Mouse (Mus musculus) CH12.LX (cell line): Measurements from ENCODE around the gene Atp6ap1. TPM values are rescaled to one million over a fixed set of nuclear protein-coding genes. Genes with fewer than 3 reads are reported as not detected.

Source experiments
- DNase-seq: peaks from one replicate; pipeline ENCODE4 v3.0.0-alpha.2; 2013; ENCODE audit errors: extremely low read depth
- H3K27ac ChIP-seq: 2 replicates; pipeline ENCODE4 v1.5.1; 2012; ENCODE audit warnings: low read depth, mild to moderate bottlenecking, control low read depth, moderate library complexity; ENCODE audit not compliant: insufficient read depth
- H3K27me3 ChIP-seq: replicated peaks from 2 replicates; pipeline ENCODE3; 2012; ENCODE audit warnings: inconsistent platforms
- H3K36me3 ChIP-seq, 2 experiments: replicated peaks in 1 of 2; 2 replicates each; pipeline versions ENCODE3 to v1.6.1; 2012; ENCODE audit warnings: inconsistent platforms in 1 of 2, low read length in 1 of 2, mild to moderate bottlenecking in 1 of 2, mixed read lengths in 1 of 2, moderate library complexity in 1 of 2; ENCODE audit not compliant: control insufficient read depth in 1 of 2, insufficient read depth in 1 of 2
- H3K4me1 ChIP-seq, 2 experiments: 2 replicates each; pipeline ENCODE4 v1.6.1; 2012; ENCODE audit warnings: inconsistent platforms in 1 of 2, moderate library complexity in 1 of 2; ENCODE audit not compliant: insufficient read depth in 2 of 2, control insufficient read depth in 1 of 2
- H3K4me2 ChIP-seq: 2 replicates; pipeline ENCODE4 v1.6.1; 2012; ENCODE audit warnings: low read depth, mild to moderate bottlenecking, control low read depth; ENCODE audit not compliant: poor library complexity, insufficient read depth, severe bottlenecking
- H3K4me3 ChIP-seq, 3 experiments: fragments of 150-350 bp in 1 of 3; sonication (generic) in 1 of 3; replicated peaks in 1 of 3; 2 replicates each; pipeline versions ENCODE3 to v1.5.1; 2011 to 2012; ENCODE audit warnings: low read depth in 2 of 3, low read length in 2 of 3, mild to moderate bottlenecking in 2 of 3, moderate library complexity in 2 of 3, control low read depth in 1 of 3, improper control_type of control experiment in 1 of 3, inconsistent platforms in 1 of 3, mixed read lengths in 1 of 3; ENCODE audit not compliant: poor library complexity in 1 of 3
- H3K79me2 ChIP-seq: replicated peaks from 2 replicates; pipeline ENCODE4 v1.6.1; 2012; ENCODE audit warnings: mild to moderate bottlenecking, moderate library complexity; ENCODE audit not compliant: control insufficient read depth, poor library complexity, insufficient read depth, severe bottlenecking; ENCODE audit errors: extremely low read depth
- H3K9ac ChIP-seq: 2 replicates; pipeline ENCODE4 v1.6.1; 2012; ENCODE audit warnings: low read depth, mild to moderate bottlenecking, control low read depth, moderate library complexity; ENCODE audit not compliant: insufficient read depth
- H3K9me3 ChIP-seq: replicated peaks from 2 replicates; pipeline ENCODE3; 2012; ENCODE audit warnings: low read length, inconsistent platforms, mixed read lengths
- BHLHE40 ChIP-seq: IDR thresholded peaks from 2 replicates; pipeline ENCODE4 v1.6.1; 2011; ENCODE audit warnings: mild to moderate bottlenecking, low read depth, low read length, improper control_type of control experiment
- CHD1 ChIP-seq: IDR thresholded peaks from 2 replicates; pipeline ENCODE4 v1.6.1; 2012; ENCODE audit warnings: low read depth, low read length, improper control_type of control experiment, inconsistent platforms
- E2F4 ChIP-seq: IDR thresholded peaks from 2 replicates; pipeline ENCODE4 v1.6.1; 2011; ENCODE audit warnings: low read depth, low read length, improper control_type of control experiment; ENCODE audit not compliant: insufficient replicate concordance
- ELF1 ChIP-seq: IDR thresholded peaks from 2 replicates; pipeline ENCODE4 v1.6.1; 2014; ENCODE audit warnings: low read depth, mild to moderate bottlenecking, inconsistent platforms, low read length, improper control_type of control experiment
- EP300 ChIP-seq: IDR thresholded peaks from 2 replicates; pipeline ENCODE4 v1.6.1; 2011; ENCODE audit warnings: low read length, improper control_type of control experiment
- ETS1 ChIP-seq: conservative IDR thresholded peaks from 2 replicates; pipeline ENCODE4 v1.6.1; 2012; ENCODE audit warnings: low read depth, mild to moderate bottlenecking, inconsistent platforms, low read length, improper control_type of control experiment, moderate library complexity
- GABPA ChIP-seq: IDR thresholded peaks from 2 replicates; pipeline ENCODE4 v1.6.1; 2012; ENCODE audit warnings: low read depth, low read length, improper control_type of control experiment, inconsistent platforms; ENCODE audit not compliant: insufficient replicate concordance
- HCFC1 ChIP-seq: IDR thresholded peaks from 2 replicates; pipeline ENCODE4 v1.6.1; 2012; ENCODE audit warnings: low read depth, mild to moderate bottlenecking, inconsistent platforms, low read length, improper control_type of control experiment
- IRF4 ChIP-seq: IDR thresholded peaks from 2 replicates; pipeline ENCODE4 v1.6.1; 2014; ENCODE audit warnings: low read depth, mild to moderate bottlenecking, inconsistent platforms, low read length, improper control_type of control experiment
- JUN ChIP-seq: IDR thresholded peaks from 2 replicates; pipeline ENCODE4 v1.6.1; 2011; ENCODE audit warnings: low read depth, mild to moderate bottlenecking, low read length, improper control_type of control experiment, moderate library complexity; ENCODE audit not compliant: insufficient read depth
- JUND ChIP-seq: conservative IDR thresholded peaks from 2 replicates; pipeline ENCODE4 v1.6.1; 2011; ENCODE audit warnings: low read depth, low read length, improper control_type of control experiment
- MAZ ChIP-seq: IDR thresholded peaks from 2 replicates; pipeline ENCODE4 v1.6.1; 2012; ENCODE audit warnings: low read depth, mild to moderate bottlenecking, inconsistent platforms, low read length, improper control_type of control experiment, moderate library complexity
- MXI1 ChIP-seq: IDR thresholded peaks from 2 replicates; pipeline ENCODE4 v1.6.1; 2011; ENCODE audit warnings: mild to moderate bottlenecking, low read depth, low read length, improper control_type of control experiment
- MYC ChIP-seq: IDR thresholded peaks from 2 replicates; pipeline ENCODE4 v1.6.1; 2011; ENCODE audit warnings: low read depth, mild to moderate bottlenecking, improper control_type of control experiment, low read length
- NELFE ChIP-seq: IDR thresholded peaks from 2 replicates; pipeline ENCODE4 v1.6.1; 2011; ENCODE audit warnings: low read depth, low read length, improper control_type of control experiment
- NRF1 ChIP-seq: IDR thresholded peaks from 2 replicates; pipeline ENCODE4 v1.6.1; 2014; ENCODE audit warnings: low read depth, mild to moderate bottlenecking, inconsistent platforms, low read length, improper control_type of control experiment, moderate library complexity
- POLR2A ChIP-seq: IDR thresholded peaks from 2 replicates; pipeline ENCODE4 v1.6.1; 2011; ENCODE audit warnings: low read depth, mild to moderate bottlenecking, improper control_type of control experiment, low read length
- POLR2AphosphoS2 ChIP-seq: IDR thresholded peaks from 2 replicates; pipeline ENCODE4 v1.6.1; 2011; ENCODE audit warnings: low read depth, low read length, improper control_type of control experiment
- RAD21 ChIP-seq: IDR thresholded peaks from 2 replicates; pipeline ENCODE4 v1.6.1; 2011; ENCODE audit warnings: low read depth, mild to moderate bottlenecking, low read length, improper control_type of control experiment, moderate library complexity
- RCOR1 ChIP-seq: conservative IDR thresholded peaks from 2 replicates; pipeline ENCODE4 v1.6.1; 2012; ENCODE audit warnings: low read depth, mild to moderate bottlenecking, inconsistent platforms, low read length, improper control_type of control experiment
- SIN3A ChIP-seq: IDR thresholded peaks from 2 replicates; pipeline ENCODE4 v1.6.1; 2012; ENCODE audit warnings: low read length, improper control_type of control experiment, inconsistent platforms
- TBP ChIP-seq: conservative IDR thresholded peaks from 2 replicates; pipeline ENCODE4 v1.6.1; 2011; ENCODE audit warnings: low read depth, low read length, improper control_type of control experiment
- TCF12 ChIP-seq: IDR thresholded peaks from 2 replicates; pipeline ENCODE4 v1.6.1; 2014; ENCODE audit warnings: low read depth, mild to moderate bottlenecking, inconsistent platforms, low read length, improper control_type of control experiment
- ZC3H11A ChIP-seq: IDR thresholded peaks from 2 replicates; pipeline ENCODE4 v1.6.1; 2012; ENCODE audit warnings: low read depth, mild to moderate bottlenecking, inconsistent platforms, low read length, improper control_type of control experiment
- ZMIZ1 ChIP-seq: IDR thresholded peaks from 2 replicates; pipeline ENCODE4 v1.6.1; 2012; ENCODE audit warnings: low read depth, mild to moderate bottlenecking, inconsistent platforms, low read length, improper control_type of control experiment
- ZNF384 ChIP-seq: IDR thresholded peaks from 2 replicates; pipeline ENCODE4 v1.6.1; 2012; ENCODE audit warnings: low read depth, low read length, improper control_type of control experiment, inconsistent platforms
- dilution Hi-C: fragments of 300-500 bp; cut with MboI; formaldehyde crosslinking; loops from 2 replicates; pipeline ENCODE4 v1.14.3; 2020; ENCODE audit warnings: low sequenced_read_pairs; ENCODE audit not compliant: extremely low pct_unique_long_range_greater_than_20kb, extremely low pct_ligation_motif_present
- in situ Hi-C: fragments of 300-500 bp; cut with MboI; formaldehyde crosslinking; loops from 3 replicates; pipeline ENCODE4 v1.14.3; 2019; ENCODE audit warnings: low sequenced_read_pairs, low pct_ligation_motif_present, low pct_unique_long_range_greater_than_20kb, mixed read lengths
- polyA plus RNA-seq: library from polyadenylated mRNA; unstranded; fragments of >175 nt; gene quantifications from 2 replicates; pipeline ENCODE4 v1.2.1, GENCODE M21; 2012; ENCODE audit warnings: low read depth; ENCODE audit not compliant: insufficient read length
- total RNA-seq, 2 experiments: library from RNA; depleted of rRNA; stranded (reverse); fragments of 300-350 nt in 1 of 2; fragments of >200 nt in 1 of 2; gene quantifications; 2 replicates each; pipeline ENCODE4 v1.2.3; 2012 to 2014

Gene Atp6ap1
- total and polyA plus RNA-seq, 3 experiments, result 53.3 to 66.4 (median 53.8) TPM

- DNase-seq, result no peak
- H3K4me2 ChIP-seq, result no peak overlapping the region
- no peak for TF ChIP-seq SIN3A
- TF ChIP-seq TCF12, result no peak
- no peak for TF ChIP-seq ZMIZ1
- no peak for TF ChIP-seq HCFC1
- no peak for TF ChIP-seq POLR2A
- no peak for TF ChIP-seq ZC3H11A
- TF ChIP-seq EP300, result no peak
- no peak for TF ChIP-seq TBP
- TF ChIP-seq RCOR1, result no peak
- no peak for TF ChIP-seq NRF1
- TF ChIP-seq IRF4, result no peak
- TF ChIP-seq ZNF384, result no peak
- TF ChIP-seq E2F4, result no peak
- TF ChIP-seq JUN, result no peak
- no peak for TF ChIP-seq NELFE
- TF ChIP-seq GABPA, result no peak
- TF ChIP-seq CHD1, result no peak
- TF ChIP-seq BHLHE40, result no peak
- H3K27ac ChIP-seq, result no peak overlapping the region
- dilution Hi-C loops, result no loop called here
- no peaks in the 10 kb centered on the region; the same call in 1 of the 2 replicates for H3K79me2 ChIP-seq
- peaks cover 0 to 28% of the 10 kb centered on the region in 2 experiments for H3K36me3 ChIP-seq
- no peak overlapping the region for H3K9ac ChIP-seq
- no peaks in the 10 kb centered on the region for H3K9me3 ChIP-seq
- in situ Hi-C loops, result no loop called here
- peaks cover 9 to 26% of the 10 kb centered on the region in 2 experiments; a peak in 2 of 4 replicates for H3K4me1 ChIP-seq
- H3K4me3 ChIP-seq, result no peak overlapping the region
- H3K27me3 ChIP-seq, result no peaks in the 10 kb centered on the region
Observed at GRCm38 (mm10) chrX:74330166-74330930, 33.5 kb downstream of the Atp6ap1 start.

DNA sequence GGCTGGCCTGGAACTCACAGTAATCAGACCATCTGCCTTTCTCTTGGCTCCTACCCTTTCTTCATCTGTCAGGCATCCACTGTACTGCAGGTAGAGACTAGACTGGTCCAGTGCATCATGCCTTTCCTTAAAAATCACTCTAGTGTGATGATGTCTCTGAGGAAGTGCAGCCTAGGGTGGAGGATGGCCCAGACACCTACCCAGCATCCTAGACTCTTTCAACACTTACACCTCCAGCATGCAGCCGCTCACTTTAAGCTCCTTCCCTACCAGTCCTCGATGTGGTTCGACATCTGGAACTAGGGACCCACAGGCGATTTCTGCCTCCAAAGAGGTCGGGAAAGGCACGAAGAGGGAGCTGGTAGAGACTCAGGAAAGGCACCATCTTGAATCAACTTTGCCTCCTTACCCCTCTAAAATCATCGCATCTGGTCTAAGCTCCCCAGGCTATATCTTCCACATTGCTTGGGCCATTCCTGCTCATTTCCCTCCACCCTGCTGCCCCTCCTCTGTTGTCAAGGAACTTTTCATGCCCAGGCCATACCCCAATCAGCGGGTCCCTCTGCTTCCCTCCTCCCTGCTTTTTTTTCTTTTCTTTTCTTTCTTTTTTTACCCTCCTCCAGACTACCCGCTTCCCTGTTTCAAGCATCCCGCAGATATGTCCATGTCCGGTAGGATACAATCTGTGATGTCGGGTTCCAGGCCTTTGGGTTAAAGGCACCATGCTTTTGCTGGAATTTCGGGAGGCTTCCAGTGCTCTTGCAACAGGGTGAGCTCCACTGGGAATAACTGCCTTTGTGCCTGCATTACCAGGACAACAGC, 56.0 kb downstream of the Atp6ap1 start:
- no peak for DNase-seq
- TF ChIP-seq NRF1 (no peak), TCF12 (no peak), RAD21 (no peak), RCOR1 (no peak), JUND (no peak), MAZ (no peak), POLR2AphosphoS2 (no peak), MYC (no peak), MXI1 (no peak), NELFE (no peak), E2F4 (no peak), ETS1 (no peak), ELF1 (no peak)
- 0 out of 2 replicates have a peak overlapping the region, but pooled peaks have one; percentile 27 for H3K27ac ChIP-seq
- H3K27me3 ChIP-seq, result no peaks in the 10 kb centered on the region
- H3K4me2 ChIP-seq, result peak overlapping the region; percentile 44
- peak overlapping the region; percentile 61 to 88 (median 68) for H3K4me3 ChIP-seq
- in situ Hi-C loops (no loop called here), dilution Hi-C loops (no loop called here)
- H3K36me3 ChIP-seq, result no peaks in the 10 kb centered on the region
- H3K4me1 ChIP-seq, result no peaks in the 10 kb centered on the region
- H3K9ac ChIP-seq, result peak overlapping the region; percentile 79
- 0 out of 2 replicates have a peak, but pooled peaks cover 4% of the 10 kb centered on the region for H3K79me2 ChIP-seq
- H3K9me3 ChIP-seq, result no peaks in the 10 kb centered on the region
